Mouse (Mus musculus) left cerebral cortex, postnatal 10 days (tissue): ENCODE data around the gene Sardh. TPM values are rescaled to one million over a fixed set of nuclear protein-coding genes. Genes with fewer than 3 reads are reported as not detected.

Experiments used
- DNase-seq, 2 experiments: peaks; one replicate each; pipeline ENCODE4 v3.0.0; 2021 to 2022; ENCODE audit warnings: low spot score in 2 of 2, mixed read lengths in 1 of 2; ENCODE audit errors: extremely low spot score in 1 of 2
- intact Hi-C: fragments of 180-260 bp; cut with DNase I; formaldehyde crosslinking; loops from one replicate; pipeline ENCODE4 v1.15.1; 2025
- total RNA-seq, 2 experiments: library from RNA; stranded (reverse); gene quantifications; 2 replicates each; pipeline ENCODE4 v1.2.3; 2021

Gene Sardh
- 10 to 100 TPM in 1 of 2 experiments, 1 to 10 TPM in 1; 9.8 to 11.7 TPM for total RNA-seq

DNA sequence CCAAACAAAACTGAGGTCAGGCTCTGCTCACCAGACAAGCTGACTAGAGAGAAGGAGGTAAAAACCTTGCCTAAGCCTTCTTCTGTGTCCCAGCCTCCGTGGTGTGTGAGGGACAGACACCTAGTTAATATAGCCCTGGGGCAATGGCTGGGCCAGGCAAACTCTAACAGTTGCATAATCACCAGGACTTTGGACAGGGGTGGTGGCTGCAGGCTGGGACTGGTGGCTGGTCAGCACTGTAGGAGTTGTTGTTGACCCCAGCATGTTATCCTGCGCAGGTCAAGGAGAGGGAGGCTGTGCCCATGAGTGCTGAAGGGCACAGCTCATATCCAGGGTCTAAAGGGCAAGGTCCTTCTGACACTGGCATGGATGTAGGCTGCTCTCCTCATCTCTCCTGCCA is at the start of gene Sardh:
Sardh (minus strand) TSS at position 127 of the 400 bp plus-strand sequence.
- DNase-seq: no peak
- intact Hi-C loops: no loop called here

DNA sequence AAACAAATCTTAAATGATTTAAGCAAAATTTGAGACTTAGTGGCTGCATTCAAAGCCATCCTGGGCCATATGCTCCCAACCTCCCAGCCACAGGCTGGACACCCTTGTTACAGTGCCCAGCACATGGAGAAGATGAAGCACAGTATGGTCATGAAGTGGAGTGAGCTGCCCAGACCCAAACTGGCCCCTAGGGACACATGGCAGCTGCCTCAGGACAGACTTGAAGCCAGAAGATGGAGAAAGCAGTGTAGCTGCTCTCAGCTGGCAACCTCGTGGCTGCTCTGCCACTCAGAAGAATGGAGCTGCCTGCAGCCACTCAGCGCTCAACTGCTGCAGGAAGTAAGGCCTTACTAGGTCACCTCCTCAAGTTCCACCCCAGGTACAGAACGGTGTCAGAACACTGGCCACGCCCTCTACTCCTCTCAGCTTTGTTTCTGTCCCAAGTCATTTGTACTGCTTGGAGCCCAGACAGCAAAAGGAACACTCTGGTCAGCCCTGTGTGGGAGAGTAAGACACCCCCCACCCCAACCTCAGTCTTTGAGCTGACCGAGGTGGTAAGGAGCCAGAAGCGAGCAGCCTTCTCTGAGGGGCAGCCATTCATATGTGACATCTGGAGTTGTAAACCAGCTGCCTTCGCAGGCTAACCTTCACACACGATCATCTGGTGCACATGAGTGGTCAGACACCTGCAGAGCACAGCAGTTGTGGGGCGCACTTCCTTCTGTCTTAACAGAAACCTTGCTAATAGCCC is 48.7 kb upstream of the Sardh start:
- intact Hi-C loops: no loop called here
- no peak for DNase-seq

DNA sequence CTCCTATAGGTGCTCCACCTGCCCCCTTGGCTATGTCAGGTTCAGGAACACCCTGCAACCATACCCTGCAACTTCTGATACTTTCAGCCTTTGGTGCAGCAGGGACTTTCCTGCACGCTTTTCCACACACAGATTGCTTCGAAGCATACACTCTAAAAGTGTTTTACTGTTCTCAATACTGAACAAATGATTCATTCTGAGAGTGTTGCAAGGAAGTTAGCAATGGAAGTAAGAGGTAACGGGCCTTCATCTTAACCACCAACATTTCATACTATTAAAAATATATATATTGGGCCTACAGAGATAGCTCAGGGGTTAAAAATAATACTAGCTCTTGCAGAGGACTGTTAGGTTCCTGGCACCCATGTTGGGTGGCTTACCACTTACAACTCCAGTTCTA is 46.6 kb upstream of the Sardh start:
- intact Hi-C loops: no loop called here
- no peak for DNase-seq

DNA sequence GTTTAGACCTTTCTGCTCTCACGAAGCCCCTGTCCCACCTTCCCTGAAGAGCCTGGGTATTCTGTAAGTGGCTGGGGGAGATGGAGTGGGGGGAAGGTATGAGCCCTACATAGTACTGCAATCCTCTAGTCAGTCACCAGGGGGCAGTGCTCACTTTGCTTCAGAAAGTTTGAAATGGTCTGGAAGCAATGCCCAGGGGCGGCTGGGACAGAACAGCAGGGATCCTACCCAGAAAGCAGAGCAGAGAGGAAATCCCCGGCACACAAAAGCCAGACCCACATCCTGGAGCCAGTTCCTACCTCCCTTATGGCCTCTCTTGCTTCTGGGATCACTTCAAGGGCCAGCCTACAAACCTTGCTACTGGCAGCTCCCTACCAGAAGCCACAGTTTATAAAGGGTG is 40.9 kb upstream of the Sardh start:
- intact Hi-C loops: loop anchor here (1.0 to 10.0 kb wide), 2 partner anchors 138 to 246 kb away; partner anchors contain the start of gene Vav2
- DNase-seq: peak; percentile 80 to 91

DNA sequence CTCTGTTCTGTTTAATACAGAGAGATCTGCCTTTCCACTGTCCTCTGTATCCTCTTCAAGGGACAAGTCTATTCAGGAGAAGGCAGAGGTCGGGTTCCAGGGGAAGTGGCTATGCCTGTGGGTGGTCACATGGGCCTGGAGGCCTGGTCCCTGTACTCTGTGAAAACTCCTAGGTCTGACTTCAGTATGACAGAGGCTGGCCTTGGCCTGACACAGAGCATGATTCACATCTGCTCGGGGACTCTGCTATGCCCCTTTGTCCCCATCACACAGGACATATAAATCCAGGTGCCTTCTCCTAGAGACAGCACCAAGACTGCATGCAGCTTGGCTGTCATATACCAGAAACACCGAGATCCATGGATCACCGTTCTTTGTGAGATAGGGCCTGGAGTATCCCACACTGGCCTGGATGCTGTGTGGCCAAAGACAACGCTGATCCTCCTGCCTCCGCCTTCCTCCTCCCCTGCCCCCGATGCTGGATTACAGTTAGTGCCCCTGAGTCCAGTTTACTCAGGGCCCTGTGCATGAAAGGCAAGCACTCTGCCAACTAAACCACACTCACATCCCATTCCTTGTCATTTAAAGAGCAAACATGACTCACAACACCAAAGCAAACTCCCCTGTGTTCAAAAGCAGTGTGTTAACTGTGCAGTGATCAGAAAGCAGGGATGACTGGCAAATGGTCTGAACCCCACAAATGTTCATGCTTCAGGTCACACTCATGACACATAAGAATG is 39.0 kb upstream of the Sardh start:
- no peak for DNase-seq
- intact Hi-C loops: loop anchor here (10.0 kb wide), 1 partner anchor 248 kb away; no protein-coding TSS in a partner anchor

DNA sequence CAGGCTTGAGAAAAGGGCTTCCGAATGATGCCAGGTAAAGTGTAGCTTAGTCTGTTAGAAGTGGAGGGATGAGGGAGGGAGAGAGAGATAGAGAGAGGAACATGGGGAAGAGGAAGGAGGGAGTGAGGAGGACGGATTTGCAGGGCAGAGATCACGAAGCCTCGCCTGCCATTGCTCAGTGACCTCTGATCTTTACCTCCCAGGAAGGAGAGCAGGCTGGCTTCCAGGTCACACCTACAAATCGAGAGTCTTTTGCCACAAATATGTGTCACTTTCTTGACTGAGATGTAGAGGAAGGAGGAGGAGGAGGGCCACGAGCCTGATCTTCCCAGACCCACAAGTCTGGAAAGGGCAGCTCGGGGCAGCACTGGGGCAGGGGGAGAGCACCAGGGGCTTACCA is 36.3 kb upstream of the Sardh start:
- DNase-seq: no peak
- intact Hi-C loops: loop anchor here (5.0 to 10.0 kb wide), 2 partner anchors 250 to 478 kb away; no protein-coding TSS in a partner anchor

DNA sequence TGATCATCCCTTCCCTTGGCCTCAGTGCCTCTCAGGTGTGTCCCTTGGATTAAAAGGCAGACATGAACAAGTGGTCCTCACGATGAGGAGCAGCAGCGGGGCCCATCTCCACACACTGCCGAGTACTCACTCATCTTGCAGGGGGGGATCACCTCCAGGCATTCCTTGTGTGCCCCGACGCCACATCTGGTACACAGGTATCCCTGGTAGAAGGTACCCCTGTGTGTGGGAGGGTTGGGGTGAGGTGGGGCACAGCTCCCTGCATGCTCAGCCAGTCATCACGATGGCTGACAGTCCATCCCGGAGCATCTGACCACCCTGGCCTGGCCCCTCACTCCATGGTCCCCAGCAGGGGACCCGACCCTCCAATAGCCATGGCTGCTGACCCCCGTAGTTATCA is 33.6 kb upstream of the Sardh start:
- DNase-seq: no peak
- intact Hi-C loops: loop anchor here (5.0 to 10.0 kb wide), 2 partner anchors 253 to 481 kb away; no protein-coding TSS in a partner anchor

DNA sequence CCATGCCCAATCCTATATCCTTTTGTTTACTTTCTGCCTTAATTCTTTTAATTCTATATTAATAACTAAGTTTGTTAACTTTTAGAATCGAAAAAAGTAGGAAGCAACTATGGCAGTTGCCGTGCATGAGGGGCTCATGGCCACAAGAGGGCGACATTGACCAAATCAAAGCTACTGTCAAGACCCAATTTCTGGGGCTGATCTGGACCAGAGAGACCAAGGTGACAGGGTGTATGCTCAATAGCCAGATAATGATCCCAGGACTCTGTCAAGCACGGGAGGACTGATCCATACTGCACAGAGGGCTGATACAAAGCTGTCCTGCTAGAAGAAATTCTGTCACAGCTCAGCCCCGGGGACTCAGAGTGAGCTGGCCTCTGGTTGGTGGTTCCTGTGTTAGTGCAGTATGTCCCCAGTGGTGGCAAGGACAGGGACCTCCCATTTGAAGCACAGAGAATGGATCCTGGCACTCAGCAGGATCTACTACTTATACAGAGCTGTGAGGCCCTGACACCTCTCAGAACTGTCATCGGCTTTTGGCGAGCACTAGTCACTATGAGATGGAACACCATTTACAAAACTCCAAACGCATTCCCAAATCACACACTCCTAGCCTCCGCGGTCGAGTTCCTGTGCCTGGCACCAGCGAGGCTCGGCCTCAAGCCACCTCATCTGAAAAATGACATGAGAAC is 32.9 kb upstream of the Sardh start:
- DNase-seq: peak; percentile 63 to 78
- intact Hi-C loops: loop anchor here (5.0 to 10.0 kb wide), 2 partner anchors 254 to 481 kb away; no protein-coding TSS in a partner anchor

DNA sequence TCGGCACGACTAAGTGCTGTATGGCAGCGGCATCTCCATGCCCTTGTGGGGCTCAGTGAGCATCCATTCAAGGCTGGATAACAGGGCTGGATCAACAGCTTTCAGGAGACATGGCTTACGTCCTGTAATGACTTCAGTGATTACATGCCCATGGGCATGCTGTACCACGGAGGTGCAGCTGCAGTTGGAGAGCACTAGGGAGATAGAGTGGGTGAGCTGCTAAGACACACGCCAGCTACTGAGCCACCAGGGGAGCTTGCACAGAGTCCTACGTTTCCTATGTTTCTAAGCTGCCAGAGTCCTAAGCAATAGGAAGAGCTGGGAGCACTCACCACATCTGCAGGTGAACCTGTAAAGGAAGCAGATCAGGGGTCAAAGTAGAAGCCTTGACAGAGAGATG is 30.7 kb upstream of the Sardh start:
- intact Hi-C loops: no loop called here
- peak in 1 of 2 experiments; percentile 7 for DNase-seq

DNA sequence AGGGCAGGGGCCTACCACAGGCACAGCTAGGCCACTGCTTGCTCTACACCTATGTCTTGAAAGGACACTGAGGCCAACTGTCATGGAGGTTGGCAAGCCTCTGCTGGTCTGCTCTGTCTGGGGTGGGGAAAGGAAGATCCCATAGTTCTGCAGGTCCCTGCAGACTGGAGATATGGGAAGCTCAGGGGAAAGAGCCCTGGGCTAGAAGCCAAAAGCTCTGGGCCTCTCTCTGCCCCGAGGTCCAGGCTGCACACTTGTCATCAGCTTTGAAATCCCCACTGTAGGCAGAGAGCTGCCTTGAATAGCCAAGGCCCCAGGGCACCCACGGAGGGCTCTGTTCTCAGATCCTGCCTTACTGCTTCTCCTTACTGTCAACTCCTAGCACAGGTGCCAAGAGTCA is 20.2 kb upstream of the Sardh start:
- DNase-seq: no peak
- intact Hi-C loops: no loop called here

DNA sequence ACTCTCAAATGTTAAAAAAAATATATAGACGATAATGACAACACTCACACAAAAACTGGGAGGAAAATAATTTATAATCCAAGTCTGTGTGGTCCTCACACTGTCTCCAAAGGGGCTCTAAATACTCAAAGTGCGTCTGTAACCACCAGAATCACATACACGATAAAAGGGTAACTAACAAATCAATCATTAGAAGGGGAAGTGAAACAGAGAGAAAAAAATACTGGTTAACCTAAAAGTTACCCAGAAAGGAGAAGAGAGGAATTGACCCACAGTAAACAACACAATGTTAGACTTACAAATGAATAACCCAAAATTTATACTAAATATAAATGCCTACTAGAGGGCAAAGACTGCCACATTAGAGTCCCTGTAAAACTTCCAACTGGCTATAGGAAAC is 17.7 kb upstream of the Sardh start:
- no peak for DNase-seq
- intact Hi-C loops: no loop called here

DNA sequence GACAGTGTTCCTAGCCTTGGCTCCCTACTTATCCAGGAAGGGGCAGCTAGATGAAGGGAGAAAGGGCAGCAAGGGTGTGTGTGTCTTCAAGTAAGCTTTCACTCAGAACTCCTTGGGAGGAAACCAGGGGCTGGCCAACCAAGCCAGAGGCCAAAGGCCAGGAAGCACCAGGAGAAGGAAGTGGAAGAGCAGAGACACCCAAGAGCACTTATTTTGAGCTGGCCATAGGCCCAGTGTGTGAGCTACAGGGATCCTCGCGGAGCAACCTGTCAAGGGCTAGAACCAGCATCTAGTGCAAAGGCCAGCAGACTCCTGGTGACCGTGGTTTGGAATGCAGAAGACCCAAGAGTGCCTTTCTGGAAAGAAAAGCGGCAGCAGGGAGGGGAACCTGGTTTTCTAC is 14.8 kb upstream of the Sardh start:
- intact Hi-C loops: no loop called here
- peak in 1 of 2 experiments; percentile 54 for DNase-seq

DNA sequence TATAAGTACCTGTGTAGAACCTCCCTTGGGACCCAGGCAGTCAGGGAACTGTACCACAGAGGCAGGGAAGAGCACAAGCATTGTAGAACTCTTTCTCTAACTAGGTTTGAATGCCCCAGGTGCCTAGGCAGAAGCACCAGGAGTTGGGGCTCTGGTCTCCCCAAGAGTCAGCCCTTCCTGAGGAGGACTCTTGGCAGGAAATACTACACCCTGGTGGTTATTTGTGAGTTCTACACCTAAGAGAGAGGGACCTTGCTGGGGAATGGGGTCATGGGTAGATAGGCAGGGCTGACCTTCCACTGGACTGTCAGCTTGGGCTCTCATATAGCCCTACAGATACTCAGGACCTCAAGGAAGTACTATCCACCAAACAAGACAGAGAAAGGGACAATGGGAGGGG is 3.3 kb upstream of the Sardh start:
- intact Hi-C loops: no loop called here
- DNase-seq: no peak

DNA sequence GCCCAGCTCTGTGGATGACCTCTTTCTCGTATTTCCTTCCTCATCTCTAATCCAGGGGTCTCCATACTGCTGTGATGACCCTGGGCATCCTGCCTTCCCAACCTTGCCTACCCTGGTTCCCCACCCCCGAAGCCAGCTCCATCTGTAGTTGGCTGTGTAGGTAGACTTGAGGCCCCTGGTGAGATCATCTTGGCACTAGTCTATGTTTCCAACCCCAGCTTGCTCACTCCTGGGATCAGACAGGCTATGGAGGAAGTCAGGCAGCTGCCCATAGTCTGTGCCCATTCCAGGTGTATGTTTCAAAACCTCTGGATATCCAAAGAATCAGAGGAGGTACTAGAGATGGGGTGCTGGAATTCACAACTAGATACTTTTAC is 662 bp downstream of the Sardh start:
- DNase-seq: no peak

DNA sequence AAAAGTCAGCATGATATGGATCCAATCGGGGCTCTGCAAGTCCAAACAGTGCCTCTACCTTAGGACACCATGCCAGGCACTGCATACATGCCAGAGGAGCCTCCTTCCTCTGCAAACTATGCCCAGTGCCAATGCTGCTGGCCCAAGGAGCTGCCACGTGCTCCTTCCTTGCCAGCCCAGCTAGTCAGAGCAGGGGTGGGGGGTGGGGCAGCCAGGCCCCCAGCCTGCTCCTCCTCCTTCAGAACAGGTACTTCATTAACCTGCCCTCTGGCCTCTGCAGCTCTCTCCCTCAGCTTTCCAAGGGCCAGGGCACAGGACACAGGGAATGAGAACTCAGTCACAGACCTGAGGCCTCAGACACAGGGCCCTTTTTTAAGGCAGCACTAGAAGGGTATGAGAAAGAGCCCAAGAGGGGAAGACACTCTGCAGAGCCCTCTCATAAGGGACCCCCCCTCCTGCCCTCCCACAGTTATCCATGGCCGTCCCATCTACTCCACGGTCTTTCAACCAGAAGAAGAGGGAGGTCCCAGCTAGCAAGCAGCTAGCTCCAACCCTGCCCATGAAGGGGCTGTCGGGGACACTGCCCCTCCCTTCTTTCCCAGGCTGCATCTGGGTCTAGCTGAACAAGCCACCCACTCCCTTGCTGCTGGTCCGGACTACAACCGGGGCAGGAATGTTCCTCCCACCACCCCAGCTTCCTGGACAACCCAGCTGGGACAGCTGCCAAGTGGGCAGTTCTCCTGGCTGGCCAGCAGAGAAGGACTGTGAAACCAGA is 1.2 kb downstream of the Sardh start:
- DNase-seq: peak; percentile 72 to 95
- intact Hi-C loops: no loop called here

More for the DNA sequence above, 662 bp downstream of the Sardh start:
- intact Hi-C loops: no loop called here

DNA sequence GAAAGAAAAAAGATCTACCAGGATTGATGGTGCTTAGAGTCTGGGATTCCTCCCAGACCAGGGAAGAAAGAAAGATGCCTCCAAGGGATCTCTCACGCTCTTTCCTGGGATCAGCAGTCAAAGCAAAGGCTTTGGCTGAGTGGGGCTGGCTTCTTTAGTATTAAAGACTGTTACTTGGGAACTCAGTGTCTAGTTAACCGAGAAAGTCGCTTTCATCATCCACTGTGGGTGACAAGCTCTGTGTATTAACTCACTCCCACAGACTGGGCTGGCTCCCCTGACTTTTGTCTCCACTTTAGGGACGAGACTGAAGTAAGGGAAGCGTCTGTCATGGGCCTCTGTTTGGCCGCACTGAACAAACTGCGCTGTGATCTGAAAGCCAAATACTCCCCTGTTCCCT is 2.2 kb downstream of the Sardh start:
- intact Hi-C loops: no loop called here
- no peak for DNase-seq

DNA sequence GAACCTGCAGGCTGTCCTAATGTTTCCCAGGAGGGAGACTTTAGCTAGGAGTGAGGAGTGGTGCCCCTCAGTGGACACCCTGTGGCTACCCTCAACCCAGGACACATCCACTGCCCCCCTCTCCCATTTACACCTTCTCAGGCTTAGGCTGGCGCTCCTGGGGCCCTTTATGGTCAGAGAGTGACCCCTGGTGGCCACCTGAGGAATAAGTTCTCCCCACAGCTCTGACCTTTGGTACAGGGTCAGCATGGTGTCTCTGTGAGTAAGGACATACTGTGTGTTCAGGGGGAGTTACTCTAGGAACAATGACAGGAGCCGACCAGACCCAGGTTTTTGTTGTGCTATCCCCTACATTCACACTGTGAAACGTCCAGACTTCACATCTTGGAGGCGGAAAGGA is 10.8 kb downstream of the Sardh start:
- intact Hi-C loops: loop anchor here (1.0 to 2.0 kb wide), 2 partner anchors 194 to 307 kb away; no protein-coding TSS in a partner anchor
- DNase-seq: peak in 1 of 2 experiments; percentile 69

DNA sequence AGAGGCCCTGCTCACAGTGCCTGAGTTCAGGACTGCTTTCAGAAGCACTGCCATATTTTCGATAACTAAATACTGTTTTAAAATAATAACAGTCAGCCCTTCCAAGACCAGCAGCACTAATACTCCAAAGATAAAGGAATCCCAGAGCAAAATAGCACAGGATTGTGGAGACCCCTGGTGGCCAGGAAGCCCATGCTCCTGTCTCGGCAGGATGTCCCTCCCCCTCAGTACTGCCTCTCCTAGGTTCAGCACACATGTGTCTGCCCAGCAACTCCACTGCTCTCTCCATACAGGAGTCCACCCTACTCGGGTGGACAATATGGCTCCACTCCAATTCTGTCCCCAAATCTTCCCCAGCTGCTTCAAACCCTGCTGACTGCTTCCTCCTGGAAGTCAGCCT is 12.4 kb downstream of the Sardh start:
- intact Hi-C loops: loop anchor here (2.0 kb wide), 1 partner anchor 305 kb away; no protein-coding TSS in a partner anchor
- DNase-seq: peak; percentile 81 to 82

DNA sequence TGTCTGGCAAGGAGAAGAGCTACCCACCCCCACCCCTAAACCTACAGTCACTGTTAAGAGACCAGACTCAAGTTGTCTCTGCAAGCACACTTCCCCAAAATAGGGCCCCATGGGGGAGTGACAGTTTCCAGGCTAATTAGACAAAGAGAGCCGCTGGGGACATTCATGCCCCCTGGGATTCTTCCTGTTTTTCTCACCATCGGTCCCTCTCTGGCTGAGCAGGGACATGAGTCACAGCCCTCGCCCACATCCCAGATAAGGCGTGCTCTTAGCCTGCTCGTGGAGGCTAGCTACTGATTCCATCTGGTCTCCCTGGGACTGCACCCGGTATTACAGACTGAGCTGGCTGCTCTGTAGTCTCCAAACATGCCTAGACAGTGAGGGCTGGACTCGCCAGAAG is 15.8 kb downstream of the Sardh start:
- DNase-seq: peak in 1 of 2 experiments; percentile 53
- intact Hi-C loops: no loop called here
